ENCODE assay signal across 11 mouse cellular contexts in the genomic region with DNA sequence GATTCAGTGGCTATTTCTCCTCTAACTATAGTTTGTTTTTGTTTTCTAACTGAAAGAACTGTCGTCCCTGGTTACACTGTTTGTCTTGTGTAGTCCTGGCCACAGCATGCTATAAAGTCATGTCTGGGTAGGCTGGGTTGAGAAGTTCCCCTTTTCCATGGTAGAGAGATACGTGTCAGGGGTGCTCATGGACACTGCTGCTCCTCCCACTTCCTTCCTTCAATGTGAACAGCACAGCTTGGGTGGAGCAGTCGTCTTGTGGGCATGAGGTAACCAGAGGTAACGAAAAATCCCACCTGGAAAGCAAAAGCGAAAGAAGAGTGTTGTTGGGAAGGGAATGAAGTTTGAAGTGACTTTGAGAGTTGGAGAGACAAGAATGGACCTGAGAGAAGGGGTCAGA.
DNase-seq lines count a peak whose midpoint lies in the region; ATAC-seq and TF ChIP-seq lines count a peak whose summit lies in the region.
"Had no signal": no experiment of that assay in that cellular context is flagged by ENCODE, and none has a peak within 500 bp of the region (broad histone marks: within the 10 kb centered on the region; RNA-seq: fewer than 3 reads in every experiment).

No protein-coding gene starts in this region.

- no peaks in the 10 kb centered on the region for H3K9me3 ChIP-seq in MEL (replicated peaks; ENCODE audit: insufficient read depth, low read length)

- H3K27ac ChIP-seq in MEL (ENCODE audit: control insufficient read depth, low read depth, low read length) = peak overlapping the region; percentile 68
- H3K27ac ChIP-seq: kidney, postnatal 0 days had no signal

- TF ChIP-seq RAD21 in MEL (IDR thresholded peaks at IDR 0.05; ENCODE audit: low read depth, low read length) = no peak

- H3K4me1 ChIP-seq in MEL (ENCODE audit: control insufficient read depth in 1 of 2, insufficient read depth in 2 of 2, low read length in 2 of 2) = peaks cover 12 to 39% of the 10 kb centered on the region in 2 experiments

- TF ChIP-seq EP300 in MEL (IDR thresholded peaks at IDR 0.05; ENCODE audit: low read depth in 1 of 2, low read length in 2 of 2) = peak in 1 of 2 experiments; percentile 68; a peak in 3 of 4 replicates

- H3K9ac ChIP-seq in MEL (ENCODE audit: control insufficient read depth, low read depth, low read length, poor library complexity, severe bottlenecking) = peak overlapping the region; percentile 65

- H3K4me3 ChIP-seq in MEL (ENCODE audit: control insufficient read depth in 1 of 2, insufficient read depth in 1 of 2, low read depth in 2 of 2, low read length in 2 of 2) = peak overlapping the region; percentile 60

- peak in 1 of 2 experiments; percentile 61; a peak in 1 of 4 replicates for TF ChIP-seq POLR2A in MEL (IDR thresholded peaks at IDR 0.05; ENCODE audit: control insufficient read depth in 1 of 2, insufficient read depth in 1 of 2, low read depth in 1 of 2, low read length in 2 of 2, poor library complexity in 1 of 2)

- H3K27me3 ChIP-seq in MEL (ENCODE audit: control insufficient read depth in 1 of 2, insufficient read depth in 2 of 2, low read length in 2 of 2) = no peaks in the 10 kb centered on the region

- no peak for TF ChIP-seq CTCF in MEL (IDR thresholded peaks at IDR 0.05 in 2 of 3, conservative IDR thresholded peaks at IDR 0.05 in 1 of 3; ENCODE audit: control insufficient read depth in 1 of 3, insufficient read depth in 1 of 3, low read depth in 2 of 3, low read length in 3 of 3, poor library complexity in 1 of 3, severe bottlenecking in 1 of 3)

- H3K79me2 ChIP-seq in MEL (ENCODE audit: control insufficient read depth, insufficient read depth, low read length, poor library complexity) = no peaks in the 10 kb centered on the region

- ATAC-seq in inflammation-experienced regulatory T-cells, adult 6 months = peak; percentile 41
- ATAC-seq: hindbrain, embryonic 16.5 days had no signal

- DNase-seq in lung, adult 18-20 months = peak; percentile 42 to 49
- no peak for DNase-seq in lung, postnatal 10 days
- DNase-seq in MEL (ENCODE audit: low read depth, low spot score) = peak; percentile 94
- peak; percentile 35 to 73 for DNase-seq in monocyte, adult 2 months (ENCODE audit: low read depth in 1 of 2, low spot score in 2 of 2)
- DNase-seq in urinary bladder, postnatal 10 days (ENCODE audit: low spot score) = no peak
- no peak for DNase-seq in neural tube, embryonic 10.5 days (ENCODE audit: extremely low spot score, low spot score)
- no peak for DNase-seq in frontal cortex, postnatal 14 days (ENCODE audit: low spot score in 2 of 2)
- DNase-seq: retina, postnatal 1 day had no signal

- H3K36me3 ChIP-seq in MEL (ENCODE audit: control insufficient read depth in 1 of 2, insufficient read depth in 2 of 2, low read length in 2 of 2) = peaks cover 0 to 41% of the 10 kb centered on the region in 2 experiments; a peak in 2 of 4 replicates

TF ChIP-seq in MEL, 35 proteins besides CTCF, POLR2A, EP300 and RAD21:
- TF ChIP-seq POLR2AphosphoS2 (IDR thresholded peaks at IDR 0.05; ENCODE audit: low read length) (no peak), TCF12 (IDR thresholded peaks at IDR 0.05; ENCODE audit: low read depth, low read length) (peak; percentile 41; the same call in 1 of the 2 replicates), MAZ (IDR thresholded peaks at IDR 0.05; ENCODE audit: low read depth, low read length) (no peak), ZMIZ1 (IDR thresholded peaks at IDR 0.05; ENCODE audit: low read depth, low read length) (peak; percentile 42; the same call in 1 of the 2 replicates), GATA1 (IDR thresholded peaks at IDR 0.05; ENCODE audit: low read depth, low read length) (0 out of 2 replicates have a peak, but pooled peaks have one; percentile 8), NELFE (IDR thresholded peaks at IDR 0.05; ENCODE audit: low read depth, low read length) (peak; percentile 39; the same call in 1 of the 2 replicates), MAX (IDR thresholded peaks at IDR 0.05; ENCODE audit: low read length) (peak; percentile 69), MYC (IDR thresholded peaks at IDR 0.05; ENCODE audit: low read depth, low read length) (peak; percentile 56; the same call in 1 of the 2 replicates), ETS1 (IDR thresholded peaks at IDR 0.05; ENCODE audit: low read depth, low read length) (peak; percentile 84), MXI1 (IDR thresholded peaks at IDR 0.05; ENCODE audit: low read depth, low read length) (peak; percentile 85), MYB (IDR thresholded peaks at IDR 0.05; ENCODE audit: low read depth, low read length) (no peak), TBP (IDR thresholded peaks at IDR 0.05; ENCODE audit: low read depth, low read length) (peak; percentile 42; the same call in 1 of the 2 replicates), ELF1 (IDR thresholded peaks at IDR 0.05; ENCODE audit: low read depth, low read length) (0 out of 2 replicates have a peak, but pooled peaks have one; percentile 19), UBTF (IDR thresholded peaks at IDR 0.05; ENCODE audit: borderline replicate concordance, insufficient read depth, low read depth, low read length) (no peak), HCFC1 (IDR thresholded peaks at IDR 0.05; ENCODE audit: low read depth, low read length) (0 out of 2 replicates have a peak, but pooled peaks have one; percentile 37), SIN3A (IDR thresholded peaks at IDR 0.05; ENCODE audit: low read length) (peak; percentile 84)

Comparison
In these comparisons a context has a peak if more than half of its experiments do, and no peak if none do; other contexts are left out.
1. DNase-seq: peak in lung, adult 18-20 months (2 of 2), MEL (single experiment) and monocyte, adult 2 months (2 of 2); none in lung, postnatal 10 days (single experiment), urinary bladder, postnatal 10 days (single experiment), neural tube, embryonic 10.5 days (single experiment) and frontal cortex, postnatal 14 days (0 of 2).